Mouse (Mus musculus): ENCODE data around the gene Cpxcr1. TPM values are rescaled to one million over a fixed set of nuclear protein-coding genes. Genes with fewer than 3 reads are reported as not detected.

Gene Cpxcr1
- not detected for total RNA-seq (2021)
- long read RNA-seq, experiment 1, result 0 reads
- long read RNA-seq, experiment 2, result 0 reads

GRCm38 (mm10) chrX:116448644-116449043, at the start of gene Cpxcr1:
Gene Cpxcr1, plus strand, starts transcription at chrX:116448944.
- DNase-seq, result no peak

Other genes with a start within 250 kb of the Cpxcr1 start
- not detected for gene H2afb2, start 232.2 kb downstream of the Cpxcr1 start, total RNA-seq (2021)

Measured in heart, adult 18-20 months (tissue).